Mouse (Mus musculus) megakaryocyte-erythroid progenitor cell, adult 5-6 weeks (primary cell): ENCODE results near the gene Itga4. TPM values are rescaled to one million over a fixed set of nuclear protein-coding genes. Genes with fewer than 3 reads are reported as not detected.

ENCODE experiments used
- ATAC-seq: replicated peaks from 2 replicates; pipeline ENCODE4 v1.8.0; 2016; ENCODE audit warnings: mild to moderate bottlenecking, inconsistent platforms; ENCODE audit not compliant: severe bottlenecking, poor library complexity, low FRiP score, low TSS enrichment
- total RNA-seq, 2 experiments: library from RNA; stranded (forward) in 1 of 2; stranded (reverse) in 1 of 2; fragments of 200-1000, 215-1000 nt in 1 of 2; fragments of >200 nt in 1 of 2; fragmentation: Nextera tagmentation in 1 of 2; gene quantifications; 2 replicates each; pipeline ENCODE4 v1.2.3; 2014 to 2017

Itga4 gene
- total RNA-seq, 2 experiments from 2014 or later, result 177 to 211 TPM

GRCm38 (mm10) chr2:79378346-79379086 is 123.3 kb downstream of the Itga4 start:
- no peak for ATAC-seq

GRCm38 (mm10) chr2:79379087-79380041 is 124.1 kb downstream of the Itga4 start:
- ATAC-seq, result no peak

Other genes with a start within 250 kb of the Itga4 start
- not detected in 2 replicates for gene Neurod1, start 201.3 kb downstream of the Itga4 start, total RNA-seq (2014; fragmentation: Nextera tagmentation)
- gene Neurod1, start 201.3 kb downstream of the Itga4 start, total RNA-seq (2017), result not detected in 2 replicates
- 4.6 and 7.0 TPM in 2 replicates for gene Cerkl, start 201.4 kb downstream of the Itga4 start, total RNA-seq (2014; fragmentation: Nextera tagmentation)
- 5.0 and 9.1 TPM in 2 replicates for gene Cerkl, start 201.4 kb downstream of the Itga4 start, total RNA-seq (2017)